Mouse (Mus musculus): ENCODE measurements at regions not wholly inside any gene's neighbourhood (a gene's known extent, or its start where the extent isn't known, plus 50 kb on each side); places are given as distances from the start of the nearest gene placed in this dataset.

- no peaks in the 10 kb centered on the region for H3K4me1 ChIP-seq (ENCODE audit: control insufficient read depth, insufficient read depth, low read length)
- ATAC-seq (ENCODE audit: insufficient read depth, low FRiP score, low TSS enrichment) = no peak
- 95% methylated on average over 1 of the region's 1 CpGs for WGBS
- H3K9ac ChIP-seq (ENCODE audit: low read length) = no peak overlapping the region
- H3K4me2 ChIP-seq (ENCODE audit: low read depth) = no peak overlapping the region
- no peak for DNase-seq (ENCODE audit: low spot score)
- no peaks in the 10 kb centered on the region for H3K36me3 ChIP-seq (ENCODE audit: control insufficient read depth, insufficient read depth, low read length)
- H3K9me3 ChIP-seq (ENCODE audit: control insufficient read depth, low read length) = no peaks in the 10 kb centered on the region
- no peak overlapping the region for H3K27ac ChIP-seq (ENCODE audit: low read depth, low read length)
- H3K27me3 ChIP-seq (ENCODE audit: control insufficient read depth, insufficient read depth, low read length) = no peaks in the 10 kb centered on the region
- H3K4me3 ChIP-seq (ENCODE audit: low read depth, low read length) = no peak overlapping the region
Observed at GRCm38 (mm10) chr2:125015007-125015406, 52.9 kb upstream of the Slc24a5 start.

GRCm38 (mm10) chr2:125016946-125017345, 51.0 kb upstream of the Slc24a5 start:
- Histone ChIP-seq H3K9me3 (ENCODE audit: control insufficient read depth, low read length) (no peaks in the 10 kb centered on the region), H3K4me3 (ENCODE audit: low read depth, low read length) (no peak overlapping the region), H3K9ac (ENCODE audit: low read length) (no peak overlapping the region), H3K36me3 (ENCODE audit: control insufficient read depth, insufficient read depth, low read length) (no peaks in the 10 kb centered on the region), H3K4me1 (ENCODE audit: control insufficient read depth, insufficient read depth, low read length) (no peaks in the 10 kb centered on the region), H3K27me3 (ENCODE audit: control insufficient read depth, insufficient read depth, low read length) (no peaks in the 10 kb centered on the region), H3K27ac (ENCODE audit: low read depth, low read length) (no peak overlapping the region), H3K4me2 (ENCODE audit: low read depth) (no peak overlapping the region)
- DNase-seq (ENCODE audit: low spot score) = no peak
- no peak for ATAC-seq (ENCODE audit: insufficient read depth, low FRiP score, low TSS enrichment)
- 85% methylated on average over 1 of the region's 1 CpGs for WGBS

All from neural tube, embryonic 11.5 days (tissue).